Mouse (Mus musculus) left cerebral cortex, postnatal 25 days (tissue): ENCODE measurements at regions not wholly inside any gene's neighbourhood (a gene's known extent, or its start where the extent isn't known, plus 50 kb on each side); places are given as distances from the start of the nearest gene placed in this dataset.

ENCODE experiments used
- DNase-seq, 2 experiments: peaks; one replicate each; pipeline ENCODE4 v3.0.0; 2022; ENCODE audit warnings: low spot score in 2 of 2, mixed read lengths in 1 of 2
- intact Hi-C: fragments of 180-260 bp; cut with DNase I; formaldehyde crosslinking; loops from one replicate; pipeline ENCODE4 v1.15.1; 2025

GRCm38 (mm10) chr15:17195439-17195838 is 466.9 kb downstream of the Cdh9 start:
- intact Hi-C loops: loop anchor here (10.0 kb wide), 1 partner anchor 101 kb away; no protein-coding TSS in a partner anchor

GRCm38 (mm10) chr15:17204739-17205138 is 476.2 kb downstream of the Cdh9 start:
- no peak for DNase-seq
- intact Hi-C loops: no loop called here

More at GRCm38 (mm10) chr15:17195439-17195838, 466.9 kb downstream of the Cdh9 start:
- DNase-seq: peak; percentile 2 to 9

- no peak for DNase-seq
These were observed 516.5 kb downstream of the Cdh9 start for GRCm38 (mm10) chr15:17245096-17245495.

GRCm38 (mm10) chr15:17289221-17289620 is 560.7 kb downstream of the Cdh9 start:
- intact Hi-C loops: no loop called here
- no peak for DNase-seq

More at GRCm38 (mm10) chr15:17245096-17245495, 516.5 kb downstream of the Cdh9 start:
- intact Hi-C loops: no loop called here
